Mouse (Mus musculus) embryo, embryonic 11.5 days (tissue): ENCODE measurements around the gene Znhit3.

Experiments used
- DNase-seq: peaks from one replicate; pipeline ENCODE4 v3.0.0-alpha.2; 2012; ENCODE audit warnings: low read depth, low spot score

Znhit3 gene

GRCm38 (mm10) chr11:84920981-84921380 lies 4.8 kb upstream of the Znhit3 start:
- DNase-seq = no peak

- DNase-seq = no peak
Measured at GRCm38 (mm10) chr11:84919951-84920350, 3.8 kb upstream of the Znhit3 start.

- no peak for DNase-seq
Measured at GRCm38 (mm10) chr11:84919276-84919675, 3.1 kb upstream of the Znhit3 start.

GRCm38 (mm10) chr11:84918425-84918824 lies 2.3 kb upstream of the Znhit3 start:
- DNase-seq = peak; percentile 78

- DNase-seq = no peak
Measured at GRCm38 (mm10) chr11:84916703-84917300, 636 bp upstream of the Znhit3 start.

- no peak for DNase-seq
Measured at GRCm38 (mm10) chr11:84914673-84915072, 1.5 kb downstream of the Znhit3 start.

GRCm38 (mm10) chr11:84910411-84910810 lies 5.8 kb downstream of the Znhit3 start:
- DNase-seq = no peak

GRCm38 (mm10) chr11:84908480-84908879 lies 7.7 kb downstream of the Znhit3 start:
- DNase-seq = no peak

- no peak for DNase-seq
Measured at GRCm38 (mm10) chr11:84907081-84907480, 9.1 kb downstream of the Znhit3 start.

- no peak for DNase-seq
Measured at GRCm38 (mm10) chr11:84904597-84905144, 11.5 kb downstream of the Znhit3 start.

- no peak for DNase-seq
Measured at GRCm38 (mm10) chr11:84893113-84893512, 23.1 kb downstream of the Znhit3 start.

- no peak for DNase-seq
Measured at GRCm38 (mm10) chr11:84891705-84892104, 24.5 kb downstream of the Znhit3 start.

- no peak for DNase-seq
Measured at GRCm38 (mm10) chr11:84889492-84889891, 26.7 kb downstream of the Znhit3 start.

- DNase-seq = no peak
Measured at GRCm38 (mm10) chr11:84888025-84888424, 28.1 kb downstream of the Znhit3 start.

- DNase-seq = no peak
Measured at GRCm38 (mm10) chr11:84886767-84887511, 29.2 kb downstream of the Znhit3 start.

GRCm38 (mm10) chr11:84886236-84886635 lies 29.9 kb downstream of the Znhit3 start:
- no peak for DNase-seq

GRCm38 (mm10) chr11:84885238-84885637 lies 30.9 kb downstream of the Znhit3 start:
- no peak for DNase-seq

- DNase-seq = no peak
Measured at GRCm38 (mm10) chr11:84882346-84882745, 33.8 kb downstream of the Znhit3 start.

- no peak for DNase-seq
Measured at GRCm38 (mm10) chr11:84880971-84881370, 35.2 kb downstream of the Znhit3 start.

GRCm38 (mm10) chr11:84880465-84880961 lies 35.7 kb downstream of the Znhit3 start:
- DNase-seq = peak; percentile 26

- peak; percentile 62 for DNase-seq
Measured at GRCm38 (mm10) chr11:84879772-84880464, 36.2 kb downstream of the Znhit3 start, which contains the start of the genes Myo19 and Pigw. Gene Myo19, plus strand, starts transcription at chr11:84880148. Gene Pigw, minus strand, starts transcription at chr11:84880285.
